Mouse (Mus musculus) induced T-regulatory cell, adult 2 months (primary cell): ENCODE measurements around the gene Tmem267.
"Not testable (repeated sequence)": the region's sequence is repeated elsewhere in the genome, so short reads cannot be mapped to it uniquely, and the experiment has no call there.

Source experiments
- DNase-seq: peaks from one replicate; pipeline ENCODE4 v3.0.0-alpha.2; 2012; ENCODE audit warnings: low read depth

The Tmem267 gene

DNA sequence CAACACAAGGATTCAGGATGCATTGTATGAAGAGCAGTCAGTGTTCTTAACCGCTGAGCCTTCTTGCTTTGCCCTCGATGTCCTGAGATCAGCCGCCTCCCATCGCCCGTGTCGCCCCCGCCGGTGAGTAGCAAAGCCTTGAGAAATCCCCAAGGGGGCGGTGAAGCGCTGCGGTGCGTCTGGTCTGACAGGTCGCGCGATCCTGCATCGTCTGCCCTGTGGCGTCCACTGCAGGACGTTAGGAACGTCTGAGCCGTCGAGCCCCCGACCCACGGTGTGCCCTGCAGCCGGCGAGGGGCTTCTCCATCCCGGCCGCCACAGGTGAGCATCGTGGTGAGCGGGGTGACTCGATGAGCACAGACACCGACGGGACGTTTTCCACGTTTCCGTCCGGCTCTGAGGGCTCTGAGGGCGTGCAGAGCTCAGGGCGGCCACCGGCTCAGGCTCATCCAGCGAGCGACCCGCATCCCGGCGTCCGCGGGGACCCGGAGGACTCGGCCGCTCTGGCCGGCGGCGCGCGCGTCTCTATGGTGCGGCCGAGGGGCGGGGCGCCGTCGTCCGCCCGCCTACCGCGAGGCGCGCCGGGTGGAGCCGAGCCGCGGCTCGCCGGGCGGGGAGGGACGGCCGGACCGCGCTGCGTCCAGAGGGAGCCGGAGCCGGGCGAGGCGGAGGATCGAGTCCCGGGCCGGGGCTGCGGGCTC, at the start of gene Tmem267, which contains the start of gene 3110070M22Rik:
Gene Tmem267, plus strand, starts transcription at position 160 of the 701 bp plus-strand sequence.
Gene 3110070M22Rik, minus strand, starts transcription at position 504 of the 701 bp plus-strand sequence.
- peak; percentile 85 for DNase-seq

DNA sequence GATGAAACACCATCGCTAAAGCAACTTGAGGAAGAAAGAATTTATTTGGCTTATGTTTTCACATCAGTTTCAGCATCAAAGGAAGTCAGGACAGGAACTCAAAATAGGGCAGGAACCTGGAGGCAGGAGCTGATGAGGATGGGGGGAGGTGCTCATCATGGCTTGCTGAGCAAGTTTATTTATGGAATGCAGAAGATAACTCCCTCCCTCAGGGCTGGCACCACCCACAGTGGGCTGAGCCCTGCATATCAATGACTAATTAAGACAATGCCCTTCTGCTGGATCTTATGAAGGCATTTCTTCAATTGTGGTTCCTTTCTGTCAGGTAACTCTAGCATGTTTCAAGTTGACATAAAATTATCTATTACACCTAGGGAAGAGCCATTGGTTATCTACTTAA, 45.6 kb upstream of the Tmem267 start:
- DNase-seq, result no peak

GRCm38 (mm10) chr13:119453563-119453962, 34.3 kb upstream of the Tmem267 start:
- no peak for DNase-seq

GRCm38 (mm10) chr13:119455082-119455481, 32.8 kb upstream of the Tmem267 start:
- DNase-seq, result no peak

GRCm38 (mm10) chr13:119456342-119456741, 31.5 kb upstream of the Tmem267 start:
- no peak for DNase-seq

DNA sequence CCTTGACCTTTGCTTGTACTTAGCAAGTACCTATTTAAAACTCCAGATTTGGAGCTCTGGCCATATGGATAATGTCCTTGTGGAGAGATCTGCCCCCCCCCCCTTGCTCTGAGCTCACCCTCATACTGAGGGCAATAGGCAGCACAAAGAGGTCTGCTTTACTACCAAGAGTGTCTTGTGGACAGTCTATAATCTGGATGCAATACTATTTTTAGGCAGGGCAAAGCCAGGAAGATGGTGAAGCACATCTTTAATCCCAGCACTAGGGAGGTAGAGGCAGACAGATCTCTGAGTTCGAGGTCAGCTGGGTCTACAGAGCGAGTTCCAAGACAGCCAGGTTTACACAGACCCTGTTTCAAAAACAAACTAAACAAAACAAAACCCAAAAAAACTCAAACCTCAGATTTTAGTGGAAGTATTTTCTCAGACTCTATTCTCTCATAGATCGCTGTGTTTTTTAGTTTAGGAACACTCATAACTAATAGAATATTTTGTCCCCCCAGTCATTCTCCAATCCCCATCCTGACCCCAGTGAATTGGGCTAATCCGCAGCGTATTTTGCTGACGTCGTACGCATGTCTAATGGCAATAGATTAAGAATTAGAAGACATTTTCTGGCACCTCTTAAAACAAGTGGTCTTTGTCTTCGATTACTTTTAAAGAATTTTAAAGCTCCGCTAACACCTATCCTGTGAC, 25.8 kb upstream of the Tmem267 start:
- DNase-seq, result no peak

DNA sequence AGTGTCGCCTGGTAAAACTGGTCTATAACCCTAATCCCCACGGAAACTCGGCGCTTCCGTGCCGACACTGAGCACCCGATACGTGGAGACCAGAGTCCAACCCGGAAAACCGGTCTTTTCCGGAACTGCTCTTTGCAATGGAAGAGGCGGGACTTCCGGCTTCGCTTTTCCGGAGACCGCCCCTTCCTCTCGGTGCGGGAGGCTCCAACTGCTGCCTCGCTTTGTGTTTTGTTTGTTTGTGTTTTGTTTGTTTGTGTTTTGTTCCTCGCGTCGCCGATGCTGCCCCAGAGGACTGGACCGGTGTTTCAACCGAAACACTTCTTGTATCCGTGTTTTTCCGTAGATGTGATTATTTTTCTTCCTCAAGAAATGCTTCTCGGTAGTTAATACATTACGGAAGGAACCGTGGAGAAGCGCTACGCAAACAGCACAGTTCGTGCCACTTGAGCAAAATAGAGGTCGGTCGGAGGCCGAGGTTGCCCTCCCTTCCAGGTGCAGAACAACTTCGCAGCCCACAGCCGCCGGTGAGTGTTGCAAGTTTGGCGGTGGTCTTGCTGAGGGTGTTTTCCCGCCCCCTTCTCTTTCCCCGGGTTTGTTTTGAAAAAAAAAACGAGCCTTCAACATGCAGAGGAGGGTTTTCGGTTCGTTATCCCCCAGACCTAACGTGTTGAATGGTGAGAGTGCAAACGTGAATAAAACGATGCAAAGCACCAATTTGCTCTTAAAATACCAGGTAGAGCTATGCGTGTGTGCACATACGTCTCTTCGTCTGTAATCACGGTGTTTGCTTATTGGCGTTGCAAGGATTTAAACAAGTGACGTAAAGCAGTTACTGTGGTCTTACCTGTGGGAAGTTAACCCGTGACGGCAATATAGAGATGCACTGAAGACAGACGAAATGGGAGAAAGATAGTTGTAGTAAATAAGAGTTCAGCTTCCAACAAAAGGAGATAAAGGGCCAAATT, 25.0 kb upstream of the Tmem267 start, which contains the start of gene 4833420G17Rik:
Gene 4833420G17Rik, plus strand, starts transcription at position 173 of the 965 bp plus-strand sequence.
- DNase-seq, result peak; percentile 97

- no peak for DNase-seq
These were observed 11.2 kb upstream of the Tmem267 start for GRCm38 (mm10) chr13:119476631-119477030.

DNA sequence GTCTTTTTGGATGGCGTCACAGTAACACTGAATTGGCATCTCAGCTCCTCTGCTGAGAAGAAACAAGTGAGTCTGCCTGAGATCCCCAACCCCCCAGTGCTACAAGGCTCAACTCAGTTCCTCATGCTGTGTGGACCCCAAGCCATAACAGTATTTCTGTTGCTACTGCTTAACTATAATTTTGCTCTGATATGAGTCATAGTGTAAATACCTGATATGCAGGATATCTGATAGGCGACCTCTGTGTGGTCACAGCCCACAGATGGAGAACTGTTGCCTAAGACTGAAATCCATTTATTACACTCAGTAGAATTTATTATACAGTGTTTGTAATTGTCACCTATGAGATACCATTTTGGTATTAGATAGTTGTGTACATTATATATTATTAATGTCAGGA, 10.1 kb upstream of the Tmem267 start:
- DNase-seq, result no peak

- DNase-seq, result peak; percentile 16
These were observed 485 bp upstream of the Tmem267 start for GRCm38 (mm10) chr13:119487354-119487753.

GRCm38 (mm10) chr13:119492083-119492482, 4.2 kb downstream of the Tmem267 start:
- DNase-seq, result not testable (repeated sequence)

DNA sequence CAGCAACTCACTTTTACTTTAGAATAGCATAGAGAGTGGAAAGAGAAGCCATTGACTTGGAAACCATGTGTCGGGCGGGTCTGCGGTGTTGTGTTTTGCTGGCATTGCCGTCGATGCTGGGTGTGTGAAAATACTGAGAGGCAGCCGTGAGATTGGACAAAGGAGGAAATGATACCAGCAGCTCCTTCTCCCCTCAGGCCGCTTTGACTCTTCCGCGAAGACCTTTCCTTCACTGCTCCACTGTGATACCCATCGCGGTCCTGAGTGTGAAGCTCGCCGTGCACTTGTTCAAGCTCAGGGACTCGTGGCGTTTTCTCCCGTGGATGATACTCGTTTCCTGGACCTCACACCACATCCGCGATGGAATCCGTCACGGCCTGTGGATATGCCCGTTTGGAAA, 7.1 kb downstream of the Tmem267 start:
- not testable (repeated sequence) for DNase-seq

DNA sequence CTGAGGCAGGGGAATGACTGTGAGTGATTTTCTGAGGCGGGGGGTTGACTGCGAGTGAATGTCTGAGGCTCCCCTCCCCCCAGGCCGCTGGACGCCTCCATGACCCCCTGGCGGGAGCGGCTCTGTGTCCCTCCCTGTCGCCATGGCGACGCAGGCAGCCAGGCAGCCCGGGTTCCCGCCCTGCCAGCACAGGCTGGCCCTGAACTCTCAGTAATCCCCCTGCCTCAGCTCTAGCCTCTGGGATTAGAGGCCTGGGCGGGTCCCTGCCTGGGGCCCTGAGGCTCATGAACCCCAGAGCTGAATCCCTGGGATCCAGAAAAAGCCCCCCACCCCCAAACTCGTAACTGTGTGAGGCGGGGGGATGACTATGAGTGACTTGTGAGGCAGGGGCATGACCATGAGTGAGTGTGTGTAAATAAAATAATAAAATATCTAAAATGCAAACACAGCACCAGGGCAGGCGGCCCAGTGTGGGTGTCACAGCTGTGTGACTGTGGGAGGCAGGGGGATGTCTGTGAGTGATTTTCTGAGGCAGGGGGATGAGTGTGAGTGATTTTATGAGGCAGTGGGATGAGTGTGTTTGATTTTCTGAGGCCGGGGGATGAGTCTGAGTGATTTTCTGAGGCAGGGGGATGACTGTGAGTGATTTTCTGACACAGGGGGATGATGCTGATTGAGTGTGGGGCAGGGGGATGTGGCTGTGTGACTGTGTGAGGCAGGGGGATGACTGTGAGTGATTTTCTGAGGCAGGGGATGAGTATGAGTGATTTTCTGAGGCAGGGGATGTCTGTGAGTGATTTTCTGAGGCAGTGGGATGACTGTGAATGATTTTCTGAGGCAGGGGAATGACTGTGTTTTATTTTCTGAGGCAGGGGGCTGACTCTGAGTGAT, 108.7 kb downstream of the Tmem267 start:
- DNase-seq, result peak; percentile 66

GRCm38 (mm10) chr13:119598466-119598865, 110.6 kb downstream of the Tmem267 start:
- DNase-seq, result peak; percentile 61

- not testable (repeated sequence) for DNase-seq
These were observed 111.2 kb downstream of the Tmem267 start for GRCm38 (mm10) chr13:119599066-119599465.

DNA sequence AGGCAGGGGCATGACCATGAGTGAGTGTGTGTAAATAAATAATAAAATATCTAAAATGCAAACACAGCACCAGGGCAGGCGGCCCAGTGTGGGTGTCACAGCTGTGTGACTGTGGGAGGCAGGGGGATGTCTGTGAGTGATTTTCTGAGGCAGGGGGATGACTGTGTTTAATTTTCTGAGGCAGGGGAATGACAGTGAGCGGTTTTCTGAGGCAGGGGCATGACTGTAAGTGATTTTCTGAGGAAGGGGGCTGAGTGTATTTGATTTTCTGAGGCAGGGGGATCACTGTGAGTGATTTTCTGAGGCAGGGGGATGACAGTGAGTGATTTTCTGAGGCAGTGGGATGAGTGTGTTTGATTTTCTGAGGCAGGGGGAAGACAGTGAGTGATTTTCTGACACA, 111.7 kb downstream of the Tmem267 start:
- DNase-seq, result peak; percentile 18

GRCm38 (mm10) chr13:119600166-119600565, 112.3 kb downstream of the Tmem267 start:
- peak; percentile 72 for DNase-seq

GRCm38 (mm10) chr13:119602688-119603331, 115.0 kb downstream of the Tmem267 start:
- DNase-seq, result not testable (repeated sequence)

GRCm38 (mm10) chr13:119603890-119604289, 116.1 kb downstream of the Tmem267 start:
- DNase-seq, result not testable (repeated sequence)

GRCm38 (mm10) chr13:119604322-119604721, 116.5 kb downstream of the Tmem267 start:
- DNase-seq, result not testable (repeated sequence)
